Mouse (Mus musculus): ENCODE data around the gene Ube2d3. TPM values are rescaled to one million over a fixed set of nuclear protein-coding genes. Genes with fewer than 3 reads are reported as not detected.
"Not testable (repeated sequence)": the region's sequence is repeated elsewhere in the genome, so short reads cannot be mapped to it uniquely, and the experiment has no call there.

The Ube2d3 gene
- polyA plus RNA-seq, 1 experiment from 2014 or later: 497 TPM

- H3K36me3 ChIP-seq (ENCODE audit: control insufficient read depth, insufficient read depth, low read length): no peaks in the 10 kb centered on the region; the same call in 1 of the 2 replicates
- no peaks in the 10 kb centered on the region for H3K27me3 ChIP-seq (replicated peaks; ENCODE audit: control insufficient read depth, insufficient read depth, low read length)
- H3K9ac ChIP-seq (ENCODE audit: low read depth, low read length): no peak overlapping the region
- no peak overlapping the region for H3K4me3 ChIP-seq (ENCODE audit: low read length)
- H3K4me2 ChIP-seq (ENCODE audit: low read depth, low read length): no peak overlapping the region
- no peak overlapping the region for H3K27ac ChIP-seq (ENCODE audit: low read length)
- H3K4me1 ChIP-seq (ENCODE audit: control insufficient read depth, insufficient read depth, low read length): no peaks in the 10 kb centered on the region
- no peak for ATAC-seq
- no peaks in the 10 kb centered on the region for H3K9me3 ChIP-seq (ENCODE audit: control insufficient read depth, low read length)
These were observed 21.0 kb downstream of the Ube2d3 start for GRCm38 (mm10) chr3:135458981-135459380.

- Histone ChIP-seq H3K4me2 (ENCODE audit: low read depth, low read length) (no peak overlapping the region), H3K27me3 (replicated peaks; ENCODE audit: control insufficient read depth, insufficient read depth, low read length) (no peaks in the 10 kb centered on the region), H3K36me3 (ENCODE audit: control insufficient read depth, insufficient read depth, low read length) (0 out of 2 replicates have a peak, but pooled peaks cover 2% of the 10 kb centered on the region), H3K9me3 (ENCODE audit: control insufficient read depth, low read length) (no peaks in the 10 kb centered on the region), H3K4me1 (ENCODE audit: control insufficient read depth, insufficient read depth, low read length) (peaks cover 3% of the 10 kb centered on the region; the same call in 1 of the 2 replicates), H3K27ac (ENCODE audit: low read length) (no peak overlapping the region), H3K4me3 (ENCODE audit: low read length) (no peak overlapping the region), H3K9ac (ENCODE audit: low read depth, low read length) (no peak overlapping the region)
- 90% methylated on average over 1 of the region's 1 CpGs for WGBS
- no peak for ATAC-seq
These were observed 30.5 kb downstream of the Ube2d3 start for GRCm38 (mm10) chr3:135468402-135468801.

- H3K9ac ChIP-seq (ENCODE audit: low read depth, low read length): no peak overlapping the region
- peaks cover 3% of the 10 kb centered on the region; the same call in 1 of the 2 replicates for H3K4me1 ChIP-seq (ENCODE audit: control insufficient read depth, insufficient read depth, low read length)
- no peaks in the 10 kb centered on the region for H3K27me3 ChIP-seq (replicated peaks; ENCODE audit: control insufficient read depth, insufficient read depth, low read length)
- 46% methylated on average over 3 of the region's 3 CpGs for WGBS
- no peak overlapping the region for H3K27ac ChIP-seq (ENCODE audit: low read length)
- no peak for ATAC-seq
- H3K36me3 ChIP-seq (ENCODE audit: control insufficient read depth, insufficient read depth, low read length): 0 out of 2 replicates have a peak, but pooled peaks cover 2% of the 10 kb centered on the region
- no peak overlapping the region for H3K4me3 ChIP-seq (ENCODE audit: low read length)
- no peaks in the 10 kb centered on the region for H3K9me3 ChIP-seq (ENCODE audit: control insufficient read depth, low read length)
- no peak overlapping the region for H3K4me2 ChIP-seq (ENCODE audit: low read depth, low read length)
These were observed 31.2 kb downstream of the Ube2d3 start for GRCm38 (mm10) chr3:135469146-135469545.

- H3K4me3 ChIP-seq (ENCODE audit: low read length): no peak overlapping the region
- H3K27ac ChIP-seq (ENCODE audit: low read length): no peak overlapping the region
- peaks cover 3% of the 10 kb centered on the region for H3K4me1 ChIP-seq (ENCODE audit: control insufficient read depth, insufficient read depth, low read length)
- WGBS: 30% methylated on average over 4 of the region's 4 CpGs
- ATAC-seq: peak; percentile 46; the same call in 1 of the 2 replicates
- no peak overlapping the region for H3K4me2 ChIP-seq (ENCODE audit: low read depth, low read length)
- H3K9me3 ChIP-seq (ENCODE audit: control insufficient read depth, low read length): no peaks in the 10 kb centered on the region
- H3K9ac ChIP-seq (ENCODE audit: low read depth, low read length): no peak overlapping the region
- no peaks in the 10 kb centered on the region for H3K27me3 ChIP-seq (replicated peaks; ENCODE audit: control insufficient read depth, insufficient read depth, low read length)
- H3K36me3 ChIP-seq (ENCODE audit: control insufficient read depth, insufficient read depth, low read length): 0 out of 2 replicates have a peak, but pooled peaks cover 2% of the 10 kb centered on the region
These were observed 32.0 kb downstream of the Ube2d3 start for GRCm38 (mm10) chr3:135469974-135470373.

- no peak overlapping the region for H3K27ac ChIP-seq (ENCODE audit: low read length)
- H3K27me3 ChIP-seq (replicated peaks; ENCODE audit: control insufficient read depth, insufficient read depth, low read length): no peaks in the 10 kb centered on the region
- WGBS: 78% methylated on average over 1 of the region's 1 CpGs
- H3K9me3 ChIP-seq (ENCODE audit: control insufficient read depth, low read length): no peaks in the 10 kb centered on the region
- peaks cover 5% of the 10 kb centered on the region for H3K4me1 ChIP-seq (ENCODE audit: control insufficient read depth, insufficient read depth, low read length)
- no peak for ATAC-seq
- 0 out of 2 replicates have a peak, but pooled peaks cover 2% of the 10 kb centered on the region for H3K36me3 ChIP-seq (ENCODE audit: control insufficient read depth, insufficient read depth, low read length)
- H3K4me2 ChIP-seq (ENCODE audit: low read depth, low read length): no peak overlapping the region
- no peak overlapping the region for H3K4me3 ChIP-seq (ENCODE audit: low read length)
- no peak overlapping the region for H3K9ac ChIP-seq (ENCODE audit: low read depth, low read length)
These were observed 32.9 kb downstream of the Ube2d3 start for GRCm38 (mm10) chr3:135470823-135471222.

- H3K4me3 ChIP-seq (ENCODE audit: low read length): no peak overlapping the region
- H3K9ac ChIP-seq (ENCODE audit: low read depth, low read length): no peak overlapping the region
- H3K9me3 ChIP-seq (ENCODE audit: control insufficient read depth, low read length): no peaks in the 10 kb centered on the region
- no peak overlapping the region for H3K4me2 ChIP-seq (ENCODE audit: low read depth, low read length)
- no peak overlapping the region for H3K27ac ChIP-seq (ENCODE audit: low read length)
- peak; percentile 62 for ATAC-seq
- H3K36me3 ChIP-seq (ENCODE audit: control insufficient read depth, insufficient read depth, low read length): no peaks in the 10 kb centered on the region
- no peaks in the 10 kb centered on the region for H3K27me3 ChIP-seq (replicated peaks; ENCODE audit: control insufficient read depth, insufficient read depth, low read length)
- peaks cover 4% of the 10 kb centered on the region; the same call in 1 of the 2 replicates for H3K4me1 ChIP-seq (ENCODE audit: control insufficient read depth, insufficient read depth, low read length)
- 82% methylated on average over 8 of the region's 8 CpGs for WGBS
These were observed 37.1 kb downstream of the Ube2d3 start for GRCm38 (mm10) chr3:135475025-135475424.

- H3K9me3 ChIP-seq (ENCODE audit: control insufficient read depth, low read length): no peaks in the 10 kb centered on the region
- H3K27me3 ChIP-seq (replicated peaks; ENCODE audit: control insufficient read depth, insufficient read depth, low read length): no peaks in the 10 kb centered on the region
- no peak overlapping the region for H3K4me2 ChIP-seq (ENCODE audit: low read depth, low read length)
- 55% methylated on average over 6 of the region's 6 CpGs for WGBS
- peaks cover 4% of the 10 kb centered on the region; the same call in 1 of the 2 replicates for H3K4me1 ChIP-seq (ENCODE audit: control insufficient read depth, insufficient read depth, low read length)
- no peaks in the 10 kb centered on the region for H3K36me3 ChIP-seq (ENCODE audit: control insufficient read depth, insufficient read depth, low read length)
- no peak for ATAC-seq
- no peak overlapping the region for H3K27ac ChIP-seq (ENCODE audit: low read length)
- no peak overlapping the region for H3K4me3 ChIP-seq (ENCODE audit: low read length)
- H3K9ac ChIP-seq (ENCODE audit: low read depth, low read length): no peak overlapping the region
These were observed 38.3 kb downstream of the Ube2d3 start for GRCm38 (mm10) chr3:135476286-135476685.

GRCm38 (mm10) chr3:135476977-135477376 lies 39.0 kb downstream of the Ube2d3 start:
- Histone ChIP-seq H3K27me3 (replicated peaks; ENCODE audit: control insufficient read depth, insufficient read depth, low read length) (no peaks in the 10 kb centered on the region), H3K4me2 (ENCODE audit: low read depth, low read length) (no peak overlapping the region), H3K9ac (ENCODE audit: low read depth, low read length) (no peak overlapping the region), H3K4me3 (ENCODE audit: low read length) (no peak overlapping the region), H3K27ac (ENCODE audit: low read length) (no peak overlapping the region), H3K36me3 (ENCODE audit: control insufficient read depth, insufficient read depth, low read length) (no peaks in the 10 kb centered on the region), H3K9me3 (ENCODE audit: control insufficient read depth, low read length) (no peaks in the 10 kb centered on the region), H3K4me1 (ENCODE audit: control insufficient read depth, insufficient read depth, low read length) (peaks cover 4% of the 10 kb centered on the region; the same call in 1 of the 2 replicates)
- no peak for ATAC-seq
- WGBS: 79% methylated on average over 2 of the region's 2 CpGs

- H3K9ac ChIP-seq (ENCODE audit: low read depth, low read length); ATAC-seq; H3K27ac ChIP-seq (ENCODE audit: low read length); H3K27me3 ChIP-seq (replicated peaks; ENCODE audit: control insufficient read depth, insufficient read depth, low read length); H3K4me3 ChIP-seq (ENCODE audit: low read length); H3K36me3 ChIP-seq (ENCODE audit: control insufficient read depth, insufficient read depth, low read length); H3K9me3 ChIP-seq (ENCODE audit: control insufficient read depth, low read length); H3K4me1 ChIP-seq (ENCODE audit: control insufficient read depth, insufficient read depth, low read length); H3K4me2 ChIP-seq (ENCODE audit: low read depth, low read length): not testable (repeated sequence)
- WGBS: 81% methylated on average over 5 of the region's 5 CpGs
These were observed 41.1 kb downstream of the Ube2d3 start for GRCm38 (mm10) chr3:135479090-135479489.

GRCm38 (mm10) chr3:135480767-135481166 lies 42.8 kb downstream of the Ube2d3 start:
- WGBS: 86% methylated on average over 6 of the region's 6 CpGs
- Histone ChIP-seq H3K4me2 (ENCODE audit: low read depth, low read length) (no peak overlapping the region), H3K4me3 (ENCODE audit: low read length) (no peak overlapping the region), H3K27ac (ENCODE audit: low read length) (no peak overlapping the region), H3K9me3 (ENCODE audit: control insufficient read depth, low read length) (no peaks in the 10 kb centered on the region), H3K27me3 (replicated peaks; ENCODE audit: control insufficient read depth, insufficient read depth, low read length) (no peaks in the 10 kb centered on the region), H3K4me1 (ENCODE audit: control insufficient read depth, insufficient read depth, low read length) (0 out of 2 replicates have a peak, but pooled peaks cover 2% of the 10 kb centered on the region), H3K36me3 (ENCODE audit: control insufficient read depth, insufficient read depth, low read length) (no peaks in the 10 kb centered on the region), H3K9ac (ENCODE audit: low read depth, low read length) (no peak overlapping the region)
- ATAC-seq: no peak

Measured in intestine, embryonic 16.5 days (tissue).